Mouse (Mus musculus) neutrophil, adult 5-6 weeks (primary cell): ENCODE results near the gene Gm5767. TPM values are rescaled to one million over a fixed set of nuclear protein-coding genes. Genes with fewer than 3 reads are reported as not detected.
A peak's percentile ranks its signal among the peaks of the same experiment; 100 is the strongest.

Experiments used
- ATAC-seq: fragments of 151-379, 151-347 bp; 2 replicates; pipeline ENCODE4 v1.8.0; 2017; ENCODE audit warnings: mild to moderate bottlenecking, moderate TSS enrichment; ENCODE audit not compliant: insufficient number of reproducible peaks, poor library complexity, low FRiP score, severe bottlenecking; ENCODE audit errors: extremely low read depth
- total RNA-seq: library from RNA; stranded (forward); fragments of 200-1000 nt; gene quantifications from 2 replicates; pipeline ENCODE4 v1.2.3, GENCODE M21; 2017

Gene Gm5767
- total RNA-seq, 1 experiment from 2014 or later = not detected

- no peak for ATAC-seq
Measured at GRCm38 (mm10) chr16:8667814-8668213, 12.8 kb upstream of the Gm5767 start.

GRCm38 (mm10) chr16:8668386-8668785, 12.2 kb upstream of the Gm5767 start:
- ATAC-seq = no peak

GRCm38 (mm10) chr16:8669432-8669831, 11.1 kb upstream of the Gm5767 start:
- no peak for ATAC-seq

- no peak for ATAC-seq
Measured at GRCm38 (mm10) chr16:8670041-8671035, 10.2 kb upstream of the Gm5767 start.

- peak; percentile 73 for ATAC-seq
Measured at GRCm38 (mm10) chr16:8671551-8672349, 8.8 kb upstream of the Gm5767 start, which contains the start of gene Carhsp1. TSS of gene Carhsp1 (minus strand) at chr16:8672155.

- ATAC-seq = no peak
Measured at GRCm38 (mm10) chr16:8672350-8672687, 8.3 kb upstream of the Gm5767 start.

GRCm38 (mm10) chr16:8672811-8673210, 7.8 kb upstream of the Gm5767 start:
- ATAC-seq = no peak

GRCm38 (mm10) chr16:8673343-8673742, 7.2 kb upstream of the Gm5767 start:
- ATAC-seq = no peak

GRCm38 (mm10) chr16:8674165-8674564, 6.4 kb upstream of the Gm5767 start:
- peak; percentile 63 for ATAC-seq

GRCm38 (mm10) chr16:8675559-8675958, 5.0 kb upstream of the Gm5767 start:
- no peak for ATAC-seq

- ATAC-seq = no peak
Measured at GRCm38 (mm10) chr16:8676228-8676627, 4.3 kb upstream of the Gm5767 start.

- no peak; the same call in 1 of the 2 replicates for ATAC-seq
Measured at GRCm38 (mm10) chr16:8676800-8677199, 3.8 kb upstream of the Gm5767 start.

- no peak for ATAC-seq
Measured at GRCm38 (mm10) chr16:8678035-8678434, 2.5 kb upstream of the Gm5767 start.

- no peak for ATAC-seq
Measured at GRCm38 (mm10) chr16:8678676-8679075, 1.9 kb upstream of the Gm5767 start.

- ATAC-seq = no peak
Measured at GRCm38 (mm10) chr16:8679780-8680179, 790 bp upstream of the Gm5767 start.

- no peak for ATAC-seq
Measured at GRCm38 (mm10) chr16:8685087-8685486, 4.5 kb downstream of the Gm5767 start.

GRCm38 (mm10) chr16:8686121-8686870, 5.7 kb downstream of the Gm5767 start:
- peak; percentile 83 for ATAC-seq

- no peak for ATAC-seq
Measured at GRCm38 (mm10) chr16:8686871-8687535, 6.4 kb downstream of the Gm5767 start.
